Mouse (Mus musculus) CH12.LX (cell line): ENCODE results near the gene Tmem179b. TPM values are rescaled to one million over a fixed set of nuclear protein-coding genes. Genes with fewer than 3 reads are reported as not detected.

ENCODE experiments used
- DNase-seq: peaks from one replicate; pipeline ENCODE4 v3.0.0-alpha.2; 2013; ENCODE audit errors: extremely low read depth
- H3K27ac ChIP-seq: 2 replicates; pipeline ENCODE4 v1.5.1; 2012; ENCODE audit warnings: low read depth, mild to moderate bottlenecking, control low read depth, moderate library complexity; ENCODE audit not compliant: insufficient read depth
- H3K27me3 ChIP-seq: replicated peaks from 2 replicates; pipeline ENCODE3; 2012; ENCODE audit warnings: inconsistent platforms
- H3K36me3 ChIP-seq, 2 experiments: replicated peaks in 1 of 2; 2 replicates each; pipeline versions ENCODE3 to v1.6.1; 2012; ENCODE audit warnings: inconsistent platforms in 1 of 2, low read length in 1 of 2, mild to moderate bottlenecking in 1 of 2, mixed read lengths in 1 of 2, moderate library complexity in 1 of 2; ENCODE audit not compliant: control insufficient read depth in 1 of 2, insufficient read depth in 1 of 2
- H3K4me1 ChIP-seq, 2 experiments: 2 replicates each; pipeline ENCODE4 v1.6.1; 2012; ENCODE audit warnings: inconsistent platforms in 1 of 2, moderate library complexity in 1 of 2; ENCODE audit not compliant: insufficient read depth in 2 of 2, control insufficient read depth in 1 of 2
- H3K4me2 ChIP-seq: 2 replicates; pipeline ENCODE4 v1.6.1; 2012; ENCODE audit warnings: low read depth, mild to moderate bottlenecking, control low read depth; ENCODE audit not compliant: poor library complexity, insufficient read depth, severe bottlenecking
- H3K4me3 ChIP-seq, 3 experiments: fragments of 150-350 bp in 1 of 3; sonication (generic) in 1 of 3; replicated peaks in 1 of 3; 2 replicates each; pipeline versions ENCODE3 to v1.5.1; 2011 to 2012; ENCODE audit warnings: low read depth in 2 of 3, low read length in 2 of 3, mild to moderate bottlenecking in 2 of 3, moderate library complexity in 2 of 3, control low read depth in 1 of 3, improper control_type of control experiment in 1 of 3, inconsistent platforms in 1 of 3, mixed read lengths in 1 of 3; ENCODE audit not compliant: poor library complexity in 1 of 3
- H3K79me2 ChIP-seq: replicated peaks from 2 replicates; pipeline ENCODE4 v1.6.1; 2012; ENCODE audit warnings: mild to moderate bottlenecking, moderate library complexity; ENCODE audit not compliant: control insufficient read depth, poor library complexity, insufficient read depth, severe bottlenecking; ENCODE audit errors: extremely low read depth
- H3K9ac ChIP-seq: 2 replicates; pipeline ENCODE4 v1.6.1; 2012; ENCODE audit warnings: low read depth, mild to moderate bottlenecking, control low read depth, moderate library complexity; ENCODE audit not compliant: insufficient read depth
- H3K9me3 ChIP-seq: replicated peaks from 2 replicates; pipeline ENCODE3; 2012; ENCODE audit warnings: low read length, inconsistent platforms, mixed read lengths
- BHLHE40 ChIP-seq: IDR thresholded peaks from 2 replicates; pipeline ENCODE4 v1.6.1; 2011; ENCODE audit warnings: mild to moderate bottlenecking, low read depth, low read length, improper control_type of control experiment
- CHD2 ChIP-seq: IDR thresholded peaks from 2 replicates; pipeline ENCODE4 v1.6.1; 2011; ENCODE audit warnings: low read length, improper control_type of control experiment
- CTCF ChIP-seq, 2 experiments: IDR thresholded peaks in 1 of 2; conservative IDR thresholded peaks in 1 of 2; 2 replicates each; pipeline ENCODE4 v1.5.1; 2011 to 2012; ENCODE audit warnings: low read depth in 2 of 2, low read length in 2 of 2, improper control_type of control experiment in 1 of 2, inconsistent platforms in 1 of 2, mild to moderate bottlenecking in 1 of 2, moderate library complexity in 1 of 2
- E2F4 ChIP-seq: IDR thresholded peaks from 2 replicates; pipeline ENCODE4 v1.6.1; 2011; ENCODE audit warnings: low read depth, low read length, improper control_type of control experiment; ENCODE audit not compliant: insufficient replicate concordance
- EP300 ChIP-seq: IDR thresholded peaks from 2 replicates; pipeline ENCODE4 v1.6.1; 2011; ENCODE audit warnings: low read length, improper control_type of control experiment
- ETS1 ChIP-seq: conservative IDR thresholded peaks from 2 replicates; pipeline ENCODE4 v1.6.1; 2012; ENCODE audit warnings: low read depth, mild to moderate bottlenecking, inconsistent platforms, low read length, improper control_type of control experiment, moderate library complexity
- GABPA ChIP-seq: IDR thresholded peaks from 2 replicates; pipeline ENCODE4 v1.6.1; 2012; ENCODE audit warnings: low read depth, low read length, improper control_type of control experiment, inconsistent platforms; ENCODE audit not compliant: insufficient replicate concordance
- HCFC1 ChIP-seq: IDR thresholded peaks from 2 replicates; pipeline ENCODE4 v1.6.1; 2012; ENCODE audit warnings: low read depth, mild to moderate bottlenecking, inconsistent platforms, low read length, improper control_type of control experiment
- IRF4 ChIP-seq: IDR thresholded peaks from 2 replicates; pipeline ENCODE4 v1.6.1; 2014; ENCODE audit warnings: low read depth, mild to moderate bottlenecking, inconsistent platforms, low read length, improper control_type of control experiment
- JUN ChIP-seq: IDR thresholded peaks from 2 replicates; pipeline ENCODE4 v1.6.1; 2011; ENCODE audit warnings: low read depth, mild to moderate bottlenecking, low read length, improper control_type of control experiment, moderate library complexity; ENCODE audit not compliant: insufficient read depth
- JUND ChIP-seq: conservative IDR thresholded peaks from 2 replicates; pipeline ENCODE4 v1.6.1; 2011; ENCODE audit warnings: low read depth, low read length, improper control_type of control experiment
- MAFK ChIP-seq: IDR thresholded peaks from 2 replicates; pipeline ENCODE4 v1.6.1; 2011; ENCODE audit warnings: low read length, improper control_type of control experiment; ENCODE audit not compliant: insufficient replicate concordance
- MAX ChIP-seq: IDR thresholded peaks from 2 replicates; pipeline ENCODE4 v1.6.1; 2011; ENCODE audit warnings: low read length, improper control_type of control experiment
- MAZ ChIP-seq: IDR thresholded peaks from 2 replicates; pipeline ENCODE4 v1.6.1; 2012; ENCODE audit warnings: low read depth, mild to moderate bottlenecking, inconsistent platforms, low read length, improper control_type of control experiment, moderate library complexity
- MEF2A ChIP-seq: IDR thresholded peaks from 2 replicates; pipeline ENCODE4 v1.6.1; 2014; ENCODE audit warnings: low read depth, mild to moderate bottlenecking, inconsistent platforms, low read length, improper control_type of control experiment, borderline replicate concordance
- MXI1 ChIP-seq: IDR thresholded peaks from 2 replicates; pipeline ENCODE4 v1.6.1; 2011; ENCODE audit warnings: mild to moderate bottlenecking, low read depth, low read length, improper control_type of control experiment
- MYC ChIP-seq: IDR thresholded peaks from 2 replicates; pipeline ENCODE4 v1.6.1; 2011; ENCODE audit warnings: low read depth, mild to moderate bottlenecking, improper control_type of control experiment, low read length
- NELFE ChIP-seq: IDR thresholded peaks from 2 replicates; pipeline ENCODE4 v1.6.1; 2011; ENCODE audit warnings: low read depth, low read length, improper control_type of control experiment
- POLR2A ChIP-seq: IDR thresholded peaks from 2 replicates; pipeline ENCODE4 v1.6.1; 2011; ENCODE audit warnings: low read depth, mild to moderate bottlenecking, improper control_type of control experiment, low read length
- POLR2AphosphoS2 ChIP-seq: IDR thresholded peaks from 2 replicates; pipeline ENCODE4 v1.6.1; 2011; ENCODE audit warnings: low read depth, low read length, improper control_type of control experiment
- RAD21 ChIP-seq: IDR thresholded peaks from 2 replicates; pipeline ENCODE4 v1.6.1; 2011; ENCODE audit warnings: low read depth, mild to moderate bottlenecking, low read length, improper control_type of control experiment, moderate library complexity
- RCOR1 ChIP-seq: conservative IDR thresholded peaks from 2 replicates; pipeline ENCODE4 v1.6.1; 2012; ENCODE audit warnings: low read depth, mild to moderate bottlenecking, inconsistent platforms, low read length, improper control_type of control experiment
- SIN3A ChIP-seq: IDR thresholded peaks from 2 replicates; pipeline ENCODE4 v1.6.1; 2012; ENCODE audit warnings: low read length, improper control_type of control experiment, inconsistent platforms
- SMC3 ChIP-seq: IDR thresholded peaks from 2 replicates; pipeline ENCODE4 v1.6.1; 2011; ENCODE audit warnings: low read depth, low read length, improper control_type of control experiment
- TBP ChIP-seq: conservative IDR thresholded peaks from 2 replicates; pipeline ENCODE4 v1.6.1; 2011; ENCODE audit warnings: low read depth, low read length, improper control_type of control experiment
- UBTF ChIP-seq: IDR thresholded peaks from 2 replicates; pipeline ENCODE4 v1.6.1; 2012; ENCODE audit warnings: low read depth, mild to moderate bottlenecking, inconsistent platforms, low read length, improper control_type of control experiment, moderate library complexity
- USF1 ChIP-seq: IDR thresholded peaks from 2 replicates; pipeline ENCODE4 v1.6.1; 2014; ENCODE audit warnings: low read depth, mild to moderate bottlenecking, inconsistent platforms, low read length, improper control_type of control experiment
- USF2 ChIP-seq: conservative IDR thresholded peaks from 2 replicates; pipeline ENCODE4 v1.6.1; 2011; ENCODE audit warnings: low read depth, low read length, improper control_type of control experiment
- ZC3H11A ChIP-seq: IDR thresholded peaks from 2 replicates; pipeline ENCODE4 v1.6.1; 2012; ENCODE audit warnings: low read depth, mild to moderate bottlenecking, inconsistent platforms, low read length, improper control_type of control experiment
- ZMIZ1 ChIP-seq: IDR thresholded peaks from 2 replicates; pipeline ENCODE4 v1.6.1; 2012; ENCODE audit warnings: low read depth, mild to moderate bottlenecking, inconsistent platforms, low read length, improper control_type of control experiment
- ZNF384 ChIP-seq: IDR thresholded peaks from 2 replicates; pipeline ENCODE4 v1.6.1; 2012; ENCODE audit warnings: low read depth, low read length, improper control_type of control experiment, inconsistent platforms
- dilution Hi-C: fragments of 300-500 bp; cut with MboI; formaldehyde crosslinking; loops from 2 replicates; pipeline ENCODE4 v1.14.3; 2020; ENCODE audit warnings: low sequenced_read_pairs; ENCODE audit not compliant: extremely low pct_unique_long_range_greater_than_20kb, extremely low pct_ligation_motif_present
- in situ Hi-C: fragments of 300-500 bp; cut with MboI; formaldehyde crosslinking; loops from 3 replicates; pipeline ENCODE4 v1.14.3; 2019; ENCODE audit warnings: low sequenced_read_pairs, low pct_ligation_motif_present, low pct_unique_long_range_greater_than_20kb, mixed read lengths
- polyA plus RNA-seq: library from polyadenylated mRNA; unstranded; fragments of >175 nt; gene quantifications from 2 replicates; pipeline ENCODE4 v1.2.1, GENCODE M21; 2012; ENCODE audit warnings: low read depth; ENCODE audit not compliant: insufficient read length
- total RNA-seq, 2 experiments: library from RNA; depleted of rRNA; stranded (reverse); fragments of 300-350 nt in 1 of 2; fragments of >200 nt in 1 of 2; gene quantifications; 2 replicates each; pipeline ENCODE4 v1.2.3; 2012 to 2014

The Tmem179b gene
- total and polyA plus RNA-seq, 3 experiments = 54.4 to 105 (median 72.0) TPM

- H3K27me3 ChIP-seq = no peaks in the 10 kb centered on the region
- H3K9ac ChIP-seq = no peak overlapping the region
- no peaks in the 10 kb centered on the region for H3K9me3 ChIP-seq
- TF ChIP-seq CTCF (conservative IDR thresholded peaks at IDR 0.05 in 1 of 2, IDR thresholded peaks at IDR 0.05 in 1 of 2; ENCODE audit: low read depth in 2 of 2, low read length in 2 of 2) = peak in 1 of 2 experiments; percentile 47; a peak in 2 of 4 replicates
- peak; percentile 44 for TF ChIP-seq RAD21
- no peak for TF ChIP-seq USF1
- TF ChIP-seq SMC3 = peak; percentile 27; the same call in 1 of the 2 replicates
- H3K79me2 ChIP-seq = peaks cover 48% of the 10 kb centered on the region
- peaks cover 38 to 57% of the 10 kb centered on the region in 2 experiments for H3K36me3 ChIP-seq
- H3K4me1 ChIP-seq = peaks cover 10 to 34% of the 10 kb centered on the region in 2 experiments
- no peak overlapping the region for H3K4me3 ChIP-seq
- H3K4me2 ChIP-seq = no peak overlapping the region; the same call in 1 of the 2 replicates
- dilution Hi-C loops (no loop called here), in situ Hi-C loops (no loop called here)
- no peak overlapping the region for H3K27ac ChIP-seq
- no peak for DNase-seq
These were observed 41.5 kb upstream of the Tmem179b start for GRCm38 (mm10) chr19:8815812-8816211.

- Histone ChIP-seq H3K36me3 (peaks cover 26 to 53% of the 10 kb centered on the region in 2 experiments), H3K79me2 (peaks cover 8% of the 10 kb centered on the region; the same call in 1 of the 2 replicates), H3K9ac (peak overlapping the region; percentile 57), H3K4me3 (peak overlapping the region; percentile 19 to 38 (median 36)), H3K27me3 (no peaks in the 10 kb centered on the region), H3K9me3 (no peaks in the 10 kb centered on the region), H3K4me2 (peak overlapping the region; percentile 72), H3K4me1 (peaks cover 14 to 73% of the 10 kb centered on the region in 2 experiments), H3K27ac (peak overlapping the region; percentile 97)
- DNase-seq = peak; percentile 78
- dilution Hi-C loops (no loop called here), in situ Hi-C loops (no loop called here)
- peak; percentile 47; the same call in 1 of the 2 replicates for TF ChIP-seq POLR2A
- peak; percentile 39; the same call in 1 of the 2 replicates for TF ChIP-seq BHLHE40
- no peak for TF ChIP-seq E2F4
- TF ChIP-seq JUND = no peak
- TF ChIP-seq SMC3 = no peak; the same call in 1 of the 2 replicates
- peak; percentile 21; the same call in 1 of the 2 replicates for TF ChIP-seq MAX
- no peak for TF ChIP-seq ZNF384
- no peak for TF ChIP-seq JUN
- 0 out of 2 replicates have a peak, but pooled peaks have one; percentile 15 for TF ChIP-seq CHD2
- TF ChIP-seq NELFE = no peak
- peak; percentile 29; the same call in 1 of the 2 replicates for TF ChIP-seq MYC
- TF ChIP-seq MEF2A = peak; percentile 38; the same call in 1 of the 2 replicates
- 0 out of 2 replicates have a peak, but pooled peaks have one; percentile 52 for TF ChIP-seq ZMIZ1
- no peak for TF ChIP-seq USF1
- no peak for TF ChIP-seq ZC3H11A
- TF ChIP-seq USF2 = no peak
- peak; percentile 52; the same call in 1 of the 2 replicates for TF ChIP-seq RCOR1
- no peak for TF ChIP-seq GABPA
- TF ChIP-seq SIN3A = peak; percentile 93
- peak; percentile 72 for TF ChIP-seq ETS1
- TF ChIP-seq EP300 = peak; percentile 86
- peak; percentile 88 for TF ChIP-seq IRF4
- TF ChIP-seq MXI1 = 0 out of 2 replicates have a peak, but pooled peaks have one; percentile 14
- no peak for TF ChIP-seq TBP
- peak; percentile 63 for TF ChIP-seq MAFK
- no peak for TF ChIP-seq UBTF
- peak; percentile 46; the same call in 1 of the 2 replicates for TF ChIP-seq POLR2AphosphoS2
- TF ChIP-seq CTCF (conservative IDR thresholded peaks at IDR 0.05 in 1 of 2, IDR thresholded peaks at IDR 0.05 in 1 of 2; ENCODE audit: low read depth in 2 of 2, low read length in 2 of 2) = no peak
- TF ChIP-seq MAZ = no peak
- TF ChIP-seq HCFC1 = peak; percentile 42; the same call in 1 of the 2 replicates
These were observed 32.5 kb upstream of the Tmem179b start for GRCm38 (mm10) chr19:8806810-8807209.
